Mouse (Mus musculus) kidney, adult 2 months (tissue): Measurements from ENCODE around the gene Cep95.

Source experiments
- CTCF ChIP-seq: fragments of 200-500 bp; conservative IDR thresholded peaks from 2 replicates; pipeline ENCODE4 v1.5.1; 2011; ENCODE audit warnings: low read depth, mild to moderate bottlenecking, control low read depth, low read length, moderate library complexity, mixed read lengths; ENCODE audit not compliant: insufficient read depth, insufficient read length
- POLR2A ChIP-seq: fragments of 200-500 bp; IDR thresholded peaks from one replicate; pipeline ENCODE4 v1.6.1; 2011; ENCODE audit warnings: low read depth, low read length, control low read depth

DNA sequence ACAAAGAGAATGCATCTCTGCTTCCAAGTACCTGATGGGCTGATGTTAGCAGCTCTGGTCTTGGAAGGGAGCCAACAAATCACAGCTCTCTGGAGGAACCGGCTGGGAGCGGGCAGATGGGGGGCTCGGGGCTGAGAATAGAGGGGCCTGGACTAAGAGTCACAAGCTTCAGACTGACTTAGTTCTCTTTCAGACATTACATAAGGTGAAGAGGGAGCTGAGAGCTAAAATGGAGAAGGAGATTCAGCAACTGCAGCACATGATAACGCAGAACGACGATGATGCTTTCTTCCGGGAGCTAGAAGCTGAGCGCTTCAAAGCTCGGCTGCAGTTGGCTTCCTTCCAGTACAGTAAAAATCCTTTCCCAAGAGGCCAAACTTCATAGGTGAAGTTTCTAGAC is 29.3 kb downstream of the Cep95 start:
- TF ChIP-seq CTCF (no peak), POLR2A (no peak)
